Mouse (Mus musculus): ENCODE results near the gene Slc35f1. TPM values are rescaled to one million over a fixed set of nuclear protein-coding genes. Genes with fewer than 3 reads are reported as not detected.

The Slc35f1 gene
- polyA plus RNA-seq, 1 experiment: 2.9 TPM

- WGBS: 50% methylated on average over 4 of the region's 4 CpGs
- no peak for DNase-seq
- Histone ChIP-seq H3K4me1 (ENCODE audit: control insufficient read depth, insufficient read depth, low read length) (no peaks in the 10 kb centered on the region), H3K27me3 (replicated peaks; ENCODE audit: control insufficient read depth, insufficient read depth, low read length) (no peaks in the 10 kb centered on the region), H3K36me3 (ENCODE audit: control insufficient read depth, insufficient read depth, low read length) (no peaks in the 10 kb centered on the region), H3K4me3 (ENCODE audit: insufficient read depth, low read depth, low read length) (no peak overlapping the region), H3K27ac (ENCODE audit: insufficient read depth, low read depth, low read length) (no peak overlapping the region)
- TF ChIP-seq CTCF (conservative IDR thresholded peaks at IDR 0.05; ENCODE audit: insufficient read depth, insufficient read length, low read depth, low read length) (no peak), POLR2A (IDR thresholded peaks at IDR 0.05; ENCODE audit: low read depth, low read length) (no peak)
These were observed 266.4 kb downstream of the Slc35f1 start for GRCm38 (mm10) chr10:52956728-52957127.

GRCm38 (mm10) chr10:52979251-52979650 is 288.9 kb downstream of the Slc35f1 start:
- Histone ChIP-seq H3K4me3 (ENCODE audit: insufficient read depth, low read depth, low read length) (no peak overlapping the region), H3K4me1 (ENCODE audit: control insufficient read depth, insufficient read depth, low read length) (no peaks in the 10 kb centered on the region), H3K27ac (ENCODE audit: insufficient read depth, low read depth, low read length) (no peak overlapping the region), H3K27me3 (replicated peaks; ENCODE audit: control insufficient read depth, insufficient read depth, low read length) (no peaks in the 10 kb centered on the region; the same call in 1 of the 2 replicates), H3K36me3 (ENCODE audit: control insufficient read depth, insufficient read depth, low read length) (no peaks in the 10 kb centered on the region)
- TF ChIP-seq CTCF (conservative IDR thresholded peaks at IDR 0.05; ENCODE audit: insufficient read depth, insufficient read length, low read depth, low read length) (no peak), POLR2A (IDR thresholded peaks at IDR 0.05; ENCODE audit: low read depth, low read length) (no peak)
- 97% methylated on average over 1 of the region's 1 CpGs for WGBS
- DNase-seq: no peak

GRCm38 (mm10) chr10:52982836-52983235 is 292.5 kb downstream of the Slc35f1 start:
- H3K27me3 ChIP-seq (replicated peaks; ENCODE audit: control insufficient read depth, insufficient read depth, low read length): no peaks in the 10 kb centered on the region; the same call in 1 of the 2 replicates
- no peak overlapping the region for H3K4me3 ChIP-seq (ENCODE audit: insufficient read depth, low read depth, low read length)
- H3K4me1 ChIP-seq (ENCODE audit: control insufficient read depth, insufficient read depth, low read length): no peaks in the 10 kb centered on the region
- TF ChIP-seq CTCF (conservative IDR thresholded peaks at IDR 0.05; ENCODE audit: insufficient read depth, insufficient read length, low read depth, low read length) (no peak), POLR2A (IDR thresholded peaks at IDR 0.05; ENCODE audit: low read depth, low read length) (no peak)
- DNase-seq: no peak
- H3K36me3 ChIP-seq (ENCODE audit: control insufficient read depth, insufficient read depth, low read length): no peaks in the 10 kb centered on the region
- no peak overlapping the region for H3K27ac ChIP-seq (ENCODE audit: insufficient read depth, low read depth, low read length)
- 34% methylated on average over 1 of the region's 1 CpGs for WGBS

- 68% methylated on average over 2 of the region's 2 CpGs for WGBS
- Histone ChIP-seq H3K36me3 (ENCODE audit: control insufficient read depth, insufficient read depth, low read length) (no peaks in the 10 kb centered on the region), H3K4me1 (ENCODE audit: control insufficient read depth, insufficient read depth, low read length) (no peaks in the 10 kb centered on the region), H3K27ac (ENCODE audit: insufficient read depth, low read depth, low read length) (no peak overlapping the region), H3K4me3 (ENCODE audit: insufficient read depth, low read depth, low read length) (no peak overlapping the region), H3K27me3 (replicated peaks; ENCODE audit: control insufficient read depth, insufficient read depth, low read length) (no peaks in the 10 kb centered on the region)
- TF ChIP-seq CTCF (conservative IDR thresholded peaks at IDR 0.05; ENCODE audit: insufficient read depth, insufficient read length, low read depth, low read length) (no peak), POLR2A (IDR thresholded peaks at IDR 0.05; ENCODE audit: low read depth, low read length) (no peak)
- no peak for DNase-seq
These were observed 301.9 kb downstream of the Slc35f1 start for GRCm38 (mm10) chr10:52992246-52992645.

GRCm38 (mm10) chr10:52996886-52997285 is 306.6 kb downstream of the Slc35f1 start:
- no peak overlapping the region for H3K4me3 ChIP-seq (ENCODE audit: insufficient read depth, low read depth, low read length)
- 73% methylated on average over 2 of the region's 2 CpGs for WGBS
- no peak for TF ChIP-seq CTCF (conservative IDR thresholded peaks at IDR 0.05; ENCODE audit: insufficient read depth, insufficient read length, low read depth, low read length)
- no peak for TF ChIP-seq POLR2A (IDR thresholded peaks at IDR 0.05; ENCODE audit: low read depth, low read length)
- H3K27ac ChIP-seq (ENCODE audit: insufficient read depth, low read depth, low read length): no peak overlapping the region
- no peaks in the 10 kb centered on the region for H3K27me3 ChIP-seq (replicated peaks; ENCODE audit: control insufficient read depth, insufficient read depth, low read length)
- no peaks in the 10 kb centered on the region for H3K4me1 ChIP-seq (ENCODE audit: control insufficient read depth, insufficient read depth, low read length)
- no peaks in the 10 kb centered on the region for H3K36me3 ChIP-seq (ENCODE audit: control insufficient read depth, insufficient read depth, low read length)
- DNase-seq: no peak

GRCm38 (mm10) chr10:53001136-53001535 is 310.8 kb downstream of the Slc35f1 start:
- Histone ChIP-seq H3K36me3 (ENCODE audit: control insufficient read depth, insufficient read depth, low read length) (no peaks in the 10 kb centered on the region), H3K4me1 (ENCODE audit: control insufficient read depth, insufficient read depth, low read length) (no peaks in the 10 kb centered on the region), H3K27ac (ENCODE audit: insufficient read depth, low read depth, low read length) (no peak overlapping the region), H3K4me3 (ENCODE audit: insufficient read depth, low read depth, low read length) (no peak overlapping the region), H3K27me3 (replicated peaks; ENCODE audit: control insufficient read depth, insufficient read depth, low read length) (no peaks in the 10 kb centered on the region)
- 96% methylated on average over 7 of the region's 7 CpGs for WGBS
- TF ChIP-seq POLR2A (IDR thresholded peaks at IDR 0.05; ENCODE audit: low read depth, low read length) (no peak), CTCF (conservative IDR thresholded peaks at IDR 0.05; ENCODE audit: insufficient read depth, insufficient read length, low read depth, low read length) (no peak)
- no peak for DNase-seq

GRCm38 (mm10) chr10:53006229-53007190 is 316.2 kb downstream of the Slc35f1 start:
- Histone ChIP-seq H3K27me3 (replicated peaks; ENCODE audit: control insufficient read depth, insufficient read depth, low read length) (no peaks in the 10 kb centered on the region), H3K4me1 (ENCODE audit: control insufficient read depth, insufficient read depth, low read length) (no peaks in the 10 kb centered on the region), H3K36me3 (ENCODE audit: control insufficient read depth, insufficient read depth, low read length) (no peaks in the 10 kb centered on the region), H3K27ac (ENCODE audit: insufficient read depth, low read depth, low read length) (no peak overlapping the region), H3K4me3 (ENCODE audit: insufficient read depth, low read depth, low read length) (no peak overlapping the region)
- no peak for TF ChIP-seq CTCF (conservative IDR thresholded peaks at IDR 0.05; ENCODE audit: insufficient read depth, insufficient read length, low read depth, low read length)
- TF ChIP-seq POLR2A (IDR thresholded peaks at IDR 0.05; ENCODE audit: low read depth, low read length): no peak
- DNase-seq: no peak
- 83% methylated on average over 1 of the region's 1 CpGs for WGBS
